Mouse (Mus musculus) heart, postnatal 25 days (tissue): ENCODE data around the gene Pop7. TPM values are rescaled to one million over a fixed set of nuclear protein-coding genes. Genes with fewer than 3 reads are reported as not detected.

Experiments
- DNase-seq: peaks from one replicate; pipeline ENCODE4 v3.0.0; 2022; ENCODE audit warnings: low spot score
- intact Hi-C: fragments of 180-260 bp; cut with DNase I; formaldehyde crosslinking; loops from one replicate; pipeline ENCODE4 v1.15.1; 2025
- total RNA-seq, 2 experiments: library from RNA; stranded (reverse); gene quantifications; 2 replicates each; pipeline ENCODE4 v1.2.3; 2021

Pop7 gene
- total RNA-seq, 2 experiments from 2014 or later = 14.8 to 15.3 TPM

GRCm38 (mm10) chr5:137510573-137511390 lies 8.5 kb upstream of the Pop7 start:
- DNase-seq = no peak
- intact Hi-C loops = loop anchor here (1.0 to 5.0 kb wide), 2 partner anchors 20 to 142 kb away; no protein-coding TSS in a partner anchor

DNA sequence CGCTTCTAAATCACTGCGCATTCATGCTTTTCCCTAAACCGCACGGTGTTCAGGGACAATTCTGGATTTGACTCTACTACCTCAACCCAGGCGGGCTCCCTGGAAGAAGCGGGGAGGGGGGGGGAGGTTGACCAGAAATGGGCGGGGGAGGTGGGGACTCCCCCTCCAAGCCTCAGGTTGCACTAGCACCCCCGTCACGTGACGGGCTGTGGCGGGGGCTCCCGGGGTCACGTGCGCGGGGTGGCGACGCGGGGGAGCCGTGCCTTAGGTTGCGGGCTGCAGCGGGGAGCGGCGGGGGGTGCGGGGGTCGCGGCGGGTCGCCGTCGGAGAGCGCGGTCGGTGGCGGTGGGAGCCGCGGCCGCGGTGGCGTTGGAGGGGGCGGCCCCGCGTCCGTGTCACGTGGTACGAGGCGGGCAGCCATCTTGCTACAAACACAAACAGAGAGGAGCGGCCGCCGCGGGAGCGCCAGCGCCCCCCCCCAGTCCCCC lies 7.7 kb upstream of the Pop7 start:
- DNase-seq = peak; percentile 73
- intact Hi-C loops = loop anchor here (1.0 to 5.0 kb wide), 2 partner anchors 20 to 142 kb away; no protein-coding TSS in a partner anchor

- intact Hi-C loops = loop anchor here (5.0 to 10.0 kb wide), 2 partner anchors 169 to 212 kb away; partner anchors contain the start of genes Slc12a9 and Ufsp1
- DNase-seq = no peak
Observed at GRCm38 (mm10) chr5:137504041-137504440, 1.7 kb upstream of the Pop7 start.

DNA sequence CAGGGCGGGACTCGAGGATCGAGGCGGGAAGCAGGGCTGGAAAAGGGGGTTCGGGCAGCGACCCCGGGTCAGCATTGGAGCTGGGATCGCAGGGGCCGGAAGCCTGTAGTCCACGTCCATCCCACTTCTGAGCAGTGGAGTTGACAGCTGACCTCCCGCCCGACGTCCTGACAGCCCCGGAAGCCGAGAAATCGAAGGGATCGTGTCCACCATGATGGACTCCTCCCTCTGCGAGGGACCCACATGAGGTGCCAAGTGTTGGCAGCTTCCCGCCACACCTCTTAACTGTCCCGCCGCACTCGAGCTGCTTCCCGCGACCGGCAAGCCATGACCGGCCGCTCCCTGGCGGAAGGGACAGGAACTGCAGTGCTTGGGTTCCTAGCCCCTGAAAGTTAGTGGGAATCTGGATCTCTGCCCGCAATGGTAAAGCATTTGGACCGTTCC lies 371 bp upstream of the Pop7 start:
- intact Hi-C loops = loop anchor here (2.0 to 10.0 kb wide), 4 partner anchors 28 to 210 kb away; partner anchors contain the start of genes Mospd3, Slc12a9 and Ufsp1
- no peak for DNase-seq

- no peak for DNase-seq
Observed at GRCm38 (mm10) chr5:137500186-137500585, 2.1 kb downstream of the Pop7 start.

DNA sequence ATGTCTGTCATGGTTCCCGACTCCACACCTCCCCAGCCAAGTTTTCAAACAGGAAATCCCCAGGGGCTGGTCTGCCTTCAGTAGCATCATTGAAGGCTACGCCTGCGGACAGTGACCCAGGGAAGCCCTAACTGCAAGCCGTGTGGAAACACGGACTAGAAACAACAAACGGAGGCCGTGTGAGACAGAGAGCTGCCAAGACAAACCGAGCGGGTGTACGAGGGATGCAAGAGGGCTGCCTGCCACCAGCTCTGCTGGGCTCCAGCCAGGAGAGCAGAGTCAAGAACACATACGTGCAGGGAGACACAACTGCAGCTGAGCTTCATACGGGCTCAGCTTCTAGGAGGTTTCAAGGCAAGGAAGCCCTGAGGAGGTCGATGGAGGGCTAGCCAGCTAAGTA lies 8.5 kb downstream of the Pop7 start:
- peak; percentile 23 for DNase-seq
- intact Hi-C loops = no loop called here

More at GRCm38 (mm10) chr5:137500186-137500585, 2.1 kb downstream of the Pop7 start:
- intact Hi-C loops = loop anchor here (2.0 to 10.0 kb wide), 3 partner anchors 17 to 208 kb away; partner anchors contain the start of genes Slc12a9 and Ufsp1

- peak; percentile 27 for DNase-seq
Observed at GRCm38 (mm10) chr5:137491559-137491958, 10.8 kb downstream of the Pop7 start.

DNA sequence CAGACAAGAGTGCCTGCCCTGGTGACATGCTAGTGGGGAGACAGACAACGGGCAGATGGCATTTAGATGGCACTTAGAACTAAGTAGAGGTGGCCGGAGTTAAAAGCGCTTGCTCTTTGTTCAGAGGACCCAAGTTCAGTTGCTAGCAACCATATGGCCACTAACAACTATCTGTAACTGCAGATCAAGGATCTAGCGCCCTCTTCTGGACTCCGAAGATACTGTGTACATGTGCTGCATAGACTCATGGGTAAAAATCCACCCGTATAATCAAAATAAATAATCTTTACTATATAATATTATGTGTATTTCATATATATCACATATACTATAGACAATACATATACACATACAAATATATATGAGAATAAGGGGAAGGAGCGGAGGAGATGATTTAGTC lies 14.7 kb downstream of the Pop7 start:
- no peak for DNase-seq
- intact Hi-C loops = no loop called here

More at GRCm38 (mm10) chr5:137491559-137491958, 10.8 kb downstream of the Pop7 start:
- intact Hi-C loops = no loop called here

DNA sequence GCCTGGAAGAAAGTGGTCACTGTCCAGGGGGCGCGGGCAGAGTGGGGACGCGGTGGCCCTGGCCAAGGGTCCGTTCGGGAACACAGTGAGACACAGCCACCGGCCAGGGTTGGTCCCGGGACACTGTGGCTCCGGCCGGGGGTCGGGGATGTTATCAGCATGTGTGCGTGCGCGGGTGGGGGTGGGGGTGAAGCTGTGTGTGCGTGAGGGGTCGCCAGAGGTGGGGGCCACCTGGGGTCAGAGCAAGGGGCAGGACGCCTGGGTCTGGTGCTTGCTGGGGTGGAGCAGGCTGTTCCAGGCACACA lies 16.5 kb downstream of the Pop7 start:
- intact Hi-C loops = no loop called here
- DNase-seq = no peak

DNA sequence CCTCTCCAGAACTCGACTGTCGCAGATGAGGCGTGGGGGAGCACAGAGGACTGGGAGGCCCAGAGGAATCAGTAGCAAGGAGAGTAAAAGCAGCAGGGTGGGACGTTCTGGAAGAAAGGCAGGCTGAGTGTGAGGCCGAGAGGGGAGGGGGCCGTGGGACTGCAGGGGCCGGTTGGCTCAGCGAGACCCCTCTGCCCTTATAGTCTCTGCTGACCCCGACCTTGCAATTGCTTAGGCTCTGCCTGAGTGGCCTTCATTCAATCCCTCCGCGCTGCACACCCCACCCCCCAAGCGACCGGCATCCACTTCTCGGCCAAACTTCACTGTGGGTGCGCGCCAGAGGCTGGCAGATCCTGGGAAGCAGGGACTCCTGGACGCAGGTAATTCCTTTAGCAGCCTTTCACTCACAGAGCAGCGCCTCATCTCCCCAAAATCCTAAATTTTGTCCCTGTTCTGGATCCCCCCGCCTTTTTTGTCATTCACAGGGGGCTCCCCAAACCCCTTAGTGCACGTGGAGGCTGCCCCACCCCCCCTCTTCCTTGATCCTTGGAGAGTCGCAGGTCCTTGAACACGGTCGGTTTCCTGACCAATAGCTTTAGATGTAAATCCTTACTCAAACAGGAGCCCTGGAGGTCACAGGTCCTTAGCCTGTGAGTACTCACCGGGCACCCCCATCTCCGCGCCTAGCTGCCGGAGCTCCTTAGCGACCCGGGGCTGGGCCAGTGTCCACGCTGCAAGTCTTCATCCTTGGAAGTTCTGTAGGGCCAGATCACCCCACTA lies 17.1 kb downstream of the Pop7 start:
- no peak for DNase-seq
- intact Hi-C loops = no loop called here

- no peak for DNase-seq
- intact Hi-C loops = loop anchor here (2.0 to 5.0 kb wide), 2 partner anchors 19 to 350 kb away; no protein-coding TSS in a partner anchor
Observed at GRCm38 (mm10) chr5:137481897-137482296, 20.4 kb downstream of the Pop7 start.

GRCm38 (mm10) chr5:137481138-137481537 lies 21.2 kb downstream of the Pop7 start:
- intact Hi-C loops = loop anchor here (5.0 kb wide), 1 partner anchor 349 kb away; no protein-coding TSS in a partner anchor

DNA sequence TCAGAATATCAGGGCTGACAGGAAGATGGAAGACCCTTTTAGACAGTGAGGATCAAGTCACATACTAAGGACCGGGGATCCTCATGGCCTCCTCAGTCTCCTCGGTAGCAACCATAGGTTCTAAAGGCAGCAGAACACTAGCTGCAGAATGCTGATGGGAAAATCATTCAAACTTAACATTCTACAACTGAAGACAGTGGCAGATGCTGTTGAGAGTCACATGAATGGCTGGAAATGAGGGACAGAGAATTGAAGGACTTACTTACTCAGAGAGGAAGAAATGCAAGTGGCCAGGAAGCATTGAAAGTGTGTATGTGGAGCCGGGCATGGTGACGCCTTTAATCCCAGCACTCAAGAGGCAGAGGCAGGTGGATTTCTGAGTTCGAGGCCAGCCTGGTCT lies 25.4 kb downstream of the Pop7 start, which contains the start of gene Zan:
Gene Zan, minus strand, starts transcription at position 101 of the 400 bp plus-strand sequence.
- intact Hi-C loops = no loop called here
- no peak for DNase-seq

More at GRCm38 (mm10) chr5:137481138-137481537, 21.2 kb downstream of the Pop7 start:
- peak; percentile 40 for DNase-seq

DNA sequence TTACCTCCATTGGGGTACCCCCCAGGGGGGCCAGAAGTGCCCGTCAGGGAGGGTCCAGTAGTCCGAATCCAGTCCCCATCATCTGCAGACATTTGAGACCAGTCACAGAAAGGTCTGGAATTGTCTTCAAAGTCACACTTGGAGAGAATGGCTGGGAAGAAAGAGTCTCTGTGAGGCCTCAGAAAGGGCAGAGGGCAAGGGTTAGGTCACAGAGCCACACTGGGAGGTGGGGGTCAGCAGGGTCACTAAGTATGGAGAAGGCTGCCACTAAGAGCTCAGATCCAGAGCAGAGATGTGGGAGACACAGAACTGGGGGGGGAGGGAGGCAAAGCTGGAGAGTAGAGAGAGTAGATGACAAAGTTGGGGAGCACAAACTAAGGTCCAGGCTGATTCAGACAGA lies 28.0 kb downstream of the Pop7 start:
- no peak for DNase-seq
- intact Hi-C loops = no loop called here

DNA sequence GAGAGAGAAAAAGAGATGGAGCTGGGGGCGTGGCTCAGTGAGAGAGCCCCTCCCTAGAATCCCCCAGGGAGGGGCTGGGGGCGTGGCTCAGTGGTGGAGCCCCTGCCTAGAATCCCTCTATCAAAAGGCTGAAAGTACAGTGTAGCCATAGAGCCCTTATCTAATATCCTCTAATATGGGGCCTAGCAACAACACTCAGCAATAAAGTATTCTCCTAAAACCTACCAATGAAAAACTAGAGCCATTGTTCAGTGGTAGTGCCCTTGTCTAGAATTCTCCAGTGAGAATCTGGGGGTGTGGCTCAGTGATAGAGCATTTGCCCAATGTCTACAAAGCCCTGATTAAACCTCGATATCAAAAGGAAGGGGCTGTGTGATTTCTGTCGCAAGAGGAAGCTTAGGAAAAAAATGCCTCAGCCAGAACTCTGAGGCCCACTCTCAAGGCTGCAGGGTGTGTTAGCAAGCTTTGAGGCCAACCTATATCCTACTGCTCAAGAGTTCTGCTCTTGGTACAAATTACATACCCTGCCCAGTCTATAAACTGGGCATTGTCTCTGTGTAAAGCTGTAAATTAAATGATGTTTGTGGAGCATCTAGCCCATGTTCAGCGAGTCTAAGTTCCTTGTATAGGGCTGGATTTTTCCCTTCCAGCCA lies 29.9 kb downstream of the Pop7 start:
- no peak for DNase-seq
- intact Hi-C loops = no loop called here

- no peak for DNase-seq
- intact Hi-C loops = no loop called here
Observed at GRCm38 (mm10) chr5:137466946-137467345, 35.4 kb downstream of the Pop7 start.

GRCm38 (mm10) chr5:137465049-137465448 lies 37.3 kb downstream of the Pop7 start:
- intact Hi-C loops = no loop called here
- no peak for DNase-seq

GRCm38 (mm10) chr5:137455866-137456591 lies 46.3 kb downstream of the Pop7 start:
- intact Hi-C loops = no loop called here
- no peak for DNase-seq

GRCm38 (mm10) chr5:137455206-137455605 lies 47.1 kb downstream of the Pop7 start:
- intact Hi-C loops = no loop called here
- DNase-seq = no peak
